Mouse (Mus musculus) cortical plate, adult 2 months (tissue): ENCODE measurements around the gene Slc30a4.

Experiments used
- CTCF ChIP-seq: fragments of 200-500 bp; IDR thresholded peaks from 2 replicates; pipeline ENCODE4 v1.5.1; 2011; ENCODE audit warnings: mild to moderate bottlenecking, control low read depth, low read length; ENCODE audit not compliant: insufficient read depth; ENCODE audit errors: extremely low read depth
- POLR2A ChIP-seq: fragments of 200-500 bp; IDR thresholded peaks from 2 replicates; pipeline ENCODE4 v1.6.1; 2011; ENCODE audit warnings: mild to moderate bottlenecking, low read length, control low read depth; ENCODE audit not compliant: insufficient read depth; ENCODE audit errors: extremely low read depth

DNA sequence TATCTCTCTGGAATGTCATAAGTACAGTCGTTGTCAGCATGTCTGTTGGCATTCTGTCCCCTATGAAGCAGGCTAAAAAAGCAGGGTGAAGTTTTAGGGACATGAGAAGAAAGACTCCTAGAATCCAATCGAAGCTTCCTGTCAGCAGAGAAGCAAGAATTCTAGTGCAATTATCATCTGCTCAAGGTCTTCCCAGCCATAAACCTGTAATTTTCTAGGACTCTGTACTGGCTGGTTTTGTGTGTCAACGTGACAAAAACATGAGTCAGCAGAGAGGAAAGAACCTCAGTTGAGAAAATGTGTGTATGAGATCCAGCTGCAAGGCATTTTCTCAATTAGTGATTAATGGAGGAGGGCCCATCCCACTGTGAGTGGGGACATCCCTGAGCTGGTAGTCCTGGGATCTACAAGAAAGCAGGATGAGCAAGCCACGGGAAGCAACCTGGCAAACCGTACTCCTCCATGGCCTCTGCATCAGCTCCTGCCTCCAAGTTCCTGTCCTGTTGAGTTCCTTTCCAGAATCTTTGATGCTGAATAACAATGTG lies 12.8 kb upstream of the Slc30a4 start:
- TF ChIP-seq POLR2A (no peak), CTCF (no peak)
